Comparison of ENCODE assay signal across 33 mouse cellular contexts in the genomic region with DNA sequence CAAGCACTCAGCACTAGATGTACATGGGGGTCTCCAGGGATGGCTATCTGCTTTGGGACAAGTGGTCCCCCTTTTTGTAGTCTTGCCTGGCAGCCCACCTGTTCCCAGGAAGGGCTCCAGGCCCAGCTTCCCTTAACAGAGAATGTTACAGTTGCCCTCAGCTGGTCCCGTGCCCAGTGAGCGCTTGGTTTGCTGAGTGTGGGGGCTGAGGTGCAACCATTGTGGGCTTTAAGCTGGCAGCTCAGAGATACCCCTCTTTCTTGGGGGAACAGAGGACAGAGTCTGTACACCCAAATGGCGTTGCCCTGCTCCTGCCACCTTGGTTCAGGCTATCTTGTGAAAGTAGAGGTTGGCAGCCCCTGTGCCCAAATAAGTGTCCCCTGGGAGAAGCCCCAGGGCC.
"Had no signal": no experiment of that assay in that cellular context is flagged by ENCODE, and none has a peak within 500 bp of the region (broad histone marks: within the 10 kb centered on the region; RNA-seq: fewer than 3 reads in every experiment).

No protein-coding gene starts in this region.

- H3K4me1 ChIP-seq: limb, embryonic 12.5 days; limb, embryonic 13.5 days; limb, embryonic 15.5 days; lung, embryonic 15.5 days; midbrain, embryonic 13.5 days; midbrain, embryonic 15.5 days; neural tube, embryonic 12.5 days; neural tube, embryonic 13.5 days had no signal

- H3K27ac ChIP-seq: limb, embryonic 10.5 days; limb, embryonic 12.5 days; limb, embryonic 13.5 days; limb, embryonic 15.5 days; liver, embryonic 12.5 days; liver, embryonic 13.5 days; liver, embryonic 14.5 days; liver, embryonic 15.5 days; lung, embryonic 15.5 days; macrophage; midbrain, embryonic 10.5 days; midbrain, embryonic 12.5 days; midbrain, embryonic 13.5 days; midbrain, embryonic 15.5 days; neural tube, embryonic 12.5 days; neural tube, embryonic 13.5 days had no signal

- H3K4me2 ChIP-seq: limb, embryonic 12.5 days; limb, embryonic 13.5 days; limb, embryonic 15.5 days; liver, embryonic 11.5 days; liver, embryonic 12.5 days; liver, embryonic 13.5 days; liver, embryonic 15.5 days; lung, embryonic 14.5 days; lung, embryonic 15.5 days; midbrain, embryonic 11.5 days; midbrain, embryonic 12.5 days; midbrain, embryonic 13.5 days; midbrain, embryonic 15.5 days; neural tube, embryonic 12.5 days; neural tube, embryonic 13.5 days had no signal

- DNase-seq: left cerebral cortex, postnatal 4 days; liver; liver, embryonic 13.5 days; liver, postnatal 0 days; lung, adult 18-20 months; lung, adult 2 months; lung, embryonic 14.5 days; lung, postnatal 10 days; lung, postnatal 14 days; lung, postnatal 36 days; lung, postnatal 4 days; midbrain, embryonic 14.5 days had no signal

- H3K27me3 ChIP-seq: limb, embryonic 12.5 days; limb, embryonic 13.5 days; limb, embryonic 15.5 days; liver, embryonic 12.5 days; liver, embryonic 13.5 days; liver, embryonic 15.5 days; lung, embryonic 15.5 days; megakaryocyte, embryonic 14.5 days; midbrain, embryonic 12.5 days; midbrain, embryonic 13.5 days; midbrain, embryonic 15.5 days; neural tube, embryonic 12.5 days; neural tube, embryonic 13.5 days had no signal

- H3K9ac ChIP-seq: limb, embryonic 12.5 days; limb, embryonic 13.5 days; limb, embryonic 15.5 days; liver, embryonic 12.5 days; liver, embryonic 13.5 days; liver, embryonic 14.5 days; liver, embryonic 15.5 days; liver, postnatal 0 days; lung, embryonic 14.5 days; lung, embryonic 15.5 days; midbrain, embryonic 12.5 days; midbrain, embryonic 13.5 days; midbrain, embryonic 15.5 days; neural tube, embryonic 12.5 days; neural tube, embryonic 13.5 days had no signal

- H3K4me3 ChIP-seq: limb, embryonic 10.5 days; limb, embryonic 12.5 days; limb, embryonic 13.5 days; limb, embryonic 15.5 days; liver, embryonic 12.5 days; liver, embryonic 13.5 days; liver, embryonic 15.5 days; lung, embryonic 15.5 days; megakaryocyte, embryonic 14.5 days; midbrain, embryonic 10.5 days; midbrain, embryonic 12.5 days; midbrain, embryonic 13.5 days; midbrain, embryonic 15.5 days; myocyte; neural tube, embryonic 12.5 days; neural tube, embryonic 13.5 days had no signal

- H3K9me3 ChIP-seq: limb, embryonic 10.5 days; limb, embryonic 12.5 days; limb, embryonic 13.5 days; limb, embryonic 15.5 days; liver, embryonic 12.5 days; liver, embryonic 13.5 days; liver, embryonic 15.5 days; lung, embryonic 15.5 days; megakaryocyte, embryonic 14.5 days; midbrain, embryonic 10.5 days; midbrain, embryonic 12.5 days; midbrain, embryonic 13.5 days; midbrain, embryonic 15.5 days; neural tube, embryonic 12.5 days; neural tube, embryonic 13.5 days had no signal

- ATAC-seq: liver, embryonic 12.5 days; liver, postnatal 0 days; lung, postnatal 0 days; midbrain, embryonic 13.5 days; midbrain, embryonic 15.5 days; midbrain, embryonic 16.5 days had no signal
